Mouse (Mus musculus) CD4-positive, CD25-positive, alpha-beta regulatory T cell, adult 2 months (primary cell): ENCODE measurements at regions not wholly inside any gene's neighbourhood (a gene's known extent, or its start where the extent isn't known, plus 50 kb on each side); places are given as distances from the start of the nearest gene placed in this dataset.
A peak's percentile ranks its signal among the peaks of the same experiment; 100 is the strongest.

Experiments
- DNase-seq: peaks from one replicate; pipeline ENCODE4 v3.0.0-alpha.2; 2012; ENCODE audit warnings: low read depth, low spot score

- DNase-seq, result no peak
Observed at GRCm38 (mm10) chr9:23062656-23063444, 160.0 kb upstream of the Bmper start.

DNA sequence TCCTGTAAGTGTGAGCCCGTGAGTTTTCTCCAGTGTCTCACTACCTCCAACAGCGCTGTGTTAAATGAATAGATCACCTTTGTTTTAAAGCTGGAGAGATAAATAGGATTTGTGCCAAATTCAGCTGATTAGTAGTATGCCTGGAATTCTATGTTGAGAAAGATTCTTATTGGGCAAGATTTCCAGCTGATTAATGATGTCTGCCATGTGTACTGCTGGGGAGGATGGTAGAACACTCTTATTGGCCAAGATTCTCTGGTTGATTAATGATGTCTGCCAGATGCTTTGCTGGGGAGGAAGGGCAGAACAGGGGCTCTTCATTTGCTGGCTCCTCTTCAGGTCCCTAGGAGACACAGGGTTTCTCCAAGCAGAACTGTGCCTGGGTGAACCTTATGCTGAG, 158.9 kb upstream of the Bmper start:
- no peak for DNase-seq

DNA sequence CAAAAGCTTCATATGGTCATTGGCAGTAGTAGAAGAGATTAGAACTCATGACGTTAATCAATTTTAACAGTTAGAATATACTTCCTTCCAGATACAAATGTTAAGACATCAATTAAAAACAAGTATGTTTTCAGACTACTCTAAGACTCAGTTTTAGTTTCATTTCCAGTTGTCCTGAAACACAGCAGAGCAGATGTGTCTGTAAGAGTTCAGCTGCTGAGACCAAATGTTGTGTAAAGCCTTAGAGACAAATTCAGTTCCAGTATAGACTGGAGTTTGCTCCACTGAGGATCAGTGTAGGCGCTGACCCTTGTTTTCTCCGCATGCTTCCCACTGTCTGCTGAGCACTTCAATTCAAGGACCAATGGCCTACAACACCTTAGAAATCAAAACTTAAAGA, 158.1 kb upstream of the Bmper start:
- no peak for DNase-seq

DNA sequence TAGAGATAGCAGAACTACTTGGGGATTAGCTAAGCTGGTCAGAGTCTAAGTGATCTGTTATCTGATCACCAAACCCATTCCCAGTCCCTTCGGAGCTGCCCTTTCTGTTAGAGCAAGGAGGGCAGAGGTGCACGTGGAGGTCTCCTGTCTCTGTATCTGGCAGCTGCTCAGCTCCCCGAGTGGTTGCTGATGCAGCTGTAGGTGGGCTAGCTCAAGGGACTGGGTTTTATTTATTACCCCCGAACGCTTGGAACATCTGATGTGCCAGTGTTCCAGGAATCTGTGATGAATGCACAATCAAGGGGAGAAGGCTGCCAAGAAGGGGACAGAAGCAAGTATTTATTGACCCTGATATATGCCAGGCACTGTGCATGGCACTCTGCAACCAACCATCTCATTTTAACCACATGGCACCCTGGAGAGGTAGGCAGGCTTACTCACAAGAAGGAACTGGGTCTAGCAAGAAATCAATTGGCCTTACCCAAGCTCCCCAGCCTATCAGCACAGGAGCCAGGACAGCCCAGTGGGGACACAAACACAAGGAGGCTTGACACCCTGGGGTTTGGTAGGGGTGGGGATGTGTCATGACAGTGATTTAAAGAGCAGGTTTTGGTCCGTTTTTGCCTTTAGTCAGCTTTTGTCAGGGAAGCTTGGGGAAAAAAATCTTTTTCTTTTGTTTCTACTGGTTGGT, 154.6 kb upstream of the Bmper start:
- DNase-seq, result no peak

GRCm38 (mm10) chr9:23069161-23069560, 153.7 kb upstream of the Bmper start:
- DNase-seq, result no peak

DNA sequence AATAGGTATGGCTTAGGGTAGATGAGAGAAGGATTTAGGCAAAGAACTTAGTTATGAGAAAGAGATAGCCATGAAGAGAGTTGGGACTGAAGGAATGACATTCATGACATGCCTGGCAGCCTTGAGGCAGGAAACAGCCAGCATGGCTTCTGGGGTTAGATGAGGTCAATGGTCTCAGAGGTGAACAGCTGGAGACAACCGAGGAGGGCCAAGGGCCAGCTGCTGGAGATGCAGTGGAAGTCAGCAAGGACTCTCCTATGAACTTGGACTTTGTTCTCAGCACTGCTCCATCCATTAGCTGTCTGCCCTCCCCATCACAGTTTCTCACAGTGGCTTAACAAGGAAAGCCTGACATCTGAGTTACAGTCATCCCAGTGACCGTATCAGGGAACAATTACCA, 151.9 kb upstream of the Bmper start:
- DNase-seq, result no peak

DNA sequence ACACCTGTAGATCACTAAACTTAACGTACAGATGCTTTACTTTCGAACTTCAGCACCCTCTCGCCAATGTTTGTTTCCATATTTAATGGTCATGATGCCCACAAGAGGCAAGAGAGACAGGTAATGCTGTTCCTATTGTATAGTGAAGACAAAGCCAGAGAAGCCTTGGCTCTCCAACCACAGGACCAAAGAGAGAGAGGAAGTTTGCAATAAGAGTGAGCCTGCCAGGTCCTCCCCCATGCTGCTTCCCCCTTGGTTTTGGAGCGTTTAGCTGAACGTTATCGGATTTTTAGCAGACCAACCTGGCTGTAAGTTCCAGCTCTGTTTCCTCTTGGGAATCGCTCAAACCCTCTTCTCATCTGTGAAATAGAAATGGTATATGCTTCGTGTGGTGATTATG, 150.1 kb upstream of the Bmper start:
- no peak for DNase-seq

- no peak for DNase-seq
Observed at GRCm38 (mm10) chr9:23083562-23083961, 139.3 kb upstream of the Bmper start.

DNA sequence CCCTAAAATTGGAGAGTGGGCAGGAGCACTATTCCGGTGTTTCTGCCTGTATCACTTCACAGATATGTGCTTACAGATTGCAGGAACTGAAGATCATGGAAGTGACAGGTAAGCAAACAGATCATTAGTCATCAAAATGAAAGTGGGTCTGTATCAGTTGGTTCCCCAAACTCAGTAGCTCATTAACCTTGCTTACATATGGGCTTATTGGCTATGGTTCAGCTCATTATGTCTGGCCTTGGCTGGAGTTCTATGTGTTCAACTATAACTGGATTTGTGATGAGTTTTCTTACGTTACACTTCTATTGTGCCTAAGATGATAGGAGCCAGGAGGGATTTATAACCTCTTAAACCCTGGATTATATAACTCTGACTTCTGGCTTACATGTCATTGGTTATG, 133.5 kb upstream of the Bmper start:
- DNase-seq, result no peak

- DNase-seq, result no peak
Observed at GRCm38 (mm10) chr9:23097134-23097789, 125.6 kb upstream of the Bmper start.

- no peak for DNase-seq
Observed at GRCm38 (mm10) chr9:23101584-23101983, 121.3 kb upstream of the Bmper start.

DNA sequence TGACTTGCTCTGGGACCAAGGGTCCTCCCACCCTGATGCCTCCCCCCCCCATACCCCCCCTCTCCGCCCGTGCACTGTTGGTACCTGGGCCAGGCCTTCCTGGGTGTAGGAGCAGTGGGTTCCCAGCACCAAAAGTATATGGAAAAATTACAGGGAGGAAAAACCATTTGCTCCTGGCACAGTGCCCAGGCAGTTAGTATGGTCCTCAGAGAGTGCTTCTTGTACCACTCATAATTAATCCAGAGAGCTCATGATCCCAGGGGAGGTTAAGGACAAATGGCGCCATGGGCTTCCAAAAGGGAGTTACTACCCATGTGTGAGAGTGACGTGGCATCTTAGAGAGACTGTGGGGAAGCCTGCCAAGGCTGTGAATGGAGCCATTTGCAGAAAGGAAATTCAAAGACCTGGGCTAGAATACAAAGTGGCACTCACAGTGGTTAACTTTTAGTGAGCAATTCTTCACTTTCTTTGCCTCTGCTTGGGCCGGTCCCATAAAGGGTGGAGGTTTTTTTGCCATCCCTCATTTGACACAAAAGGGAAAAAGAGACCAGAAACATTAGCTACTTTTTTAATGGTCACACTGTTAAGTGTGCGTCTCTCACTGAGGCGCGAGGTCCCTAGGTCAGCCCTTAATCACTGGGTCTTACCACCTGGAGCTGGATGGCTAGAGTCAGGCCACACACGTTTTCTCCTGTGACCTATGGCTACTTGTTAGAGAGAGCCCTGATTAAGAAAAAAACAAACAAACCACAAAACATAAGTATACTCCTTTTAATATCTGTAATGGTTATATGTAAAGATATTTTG, 120.7 kb upstream of the Bmper start:
- no peak for DNase-seq

- no peak for DNase-seq
Observed at GRCm38 (mm10) chr9:23111500-23111899, 111.4 kb upstream of the Bmper start.

DNA sequence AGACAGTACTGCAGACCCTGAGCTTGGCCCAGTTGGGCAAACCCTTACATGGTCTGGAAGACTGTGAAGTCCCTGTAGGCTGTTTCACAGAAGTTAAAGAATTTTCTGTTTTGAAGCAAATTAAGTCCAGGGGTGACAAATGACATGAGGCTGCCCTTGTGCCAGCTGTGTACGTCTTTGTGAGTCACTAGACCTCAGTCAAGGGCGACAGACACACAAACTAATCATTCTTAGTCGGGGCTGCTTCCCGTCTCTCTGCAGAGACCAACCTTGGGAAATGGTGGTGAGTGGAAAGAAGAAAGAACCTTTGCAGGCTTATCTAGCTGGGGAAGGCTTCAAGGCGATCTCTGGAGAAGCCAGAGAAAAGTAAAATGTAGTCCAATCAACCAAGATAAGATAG, 107.8 kb upstream of the Bmper start:
- DNase-seq, result no peak

DNA sequence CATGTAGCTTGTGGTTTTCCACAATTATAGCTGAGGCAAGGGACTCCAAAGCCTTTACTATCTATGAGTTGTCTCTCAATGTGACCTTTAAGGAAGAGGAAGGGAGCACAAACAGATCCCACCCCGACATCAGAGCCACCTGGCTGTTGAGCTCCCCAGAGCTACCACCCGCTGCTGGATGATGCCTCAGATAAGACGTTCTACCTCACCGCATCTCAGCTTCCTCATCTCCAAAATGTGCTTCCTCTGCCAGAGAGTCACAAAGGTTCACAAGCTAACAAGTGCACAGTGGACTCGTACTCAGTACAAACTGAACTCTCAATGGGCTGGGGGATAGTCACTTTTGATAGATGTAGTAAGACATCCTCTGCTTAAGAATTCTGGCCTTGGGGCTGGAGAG, 107.3 kb upstream of the Bmper start:
- DNase-seq, result peak; percentile 13

- DNase-seq, result no peak
Observed at GRCm38 (mm10) chr9:23116311-23116710, 106.6 kb upstream of the Bmper start.

DNA sequence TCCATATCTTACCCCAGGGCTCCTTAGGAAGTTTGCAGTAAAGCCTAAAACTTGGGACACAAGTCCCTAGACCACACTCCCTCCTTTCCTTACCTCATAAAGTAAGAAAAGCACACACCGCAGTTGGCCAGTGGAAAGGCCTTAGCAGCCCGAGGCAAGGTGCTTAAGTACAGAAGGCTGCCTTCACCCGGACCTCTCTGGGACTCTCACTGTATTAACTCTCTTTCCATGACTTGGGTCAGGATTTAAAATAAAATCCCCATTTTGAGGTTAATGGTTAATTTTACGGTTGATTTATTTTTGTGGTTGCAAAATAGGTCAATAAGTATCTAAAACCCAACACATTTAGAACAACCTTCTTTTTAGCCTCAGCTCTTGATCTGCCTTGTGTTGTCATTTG, 103.1 kb upstream of the Bmper start:
- DNase-seq, result no peak

DNA sequence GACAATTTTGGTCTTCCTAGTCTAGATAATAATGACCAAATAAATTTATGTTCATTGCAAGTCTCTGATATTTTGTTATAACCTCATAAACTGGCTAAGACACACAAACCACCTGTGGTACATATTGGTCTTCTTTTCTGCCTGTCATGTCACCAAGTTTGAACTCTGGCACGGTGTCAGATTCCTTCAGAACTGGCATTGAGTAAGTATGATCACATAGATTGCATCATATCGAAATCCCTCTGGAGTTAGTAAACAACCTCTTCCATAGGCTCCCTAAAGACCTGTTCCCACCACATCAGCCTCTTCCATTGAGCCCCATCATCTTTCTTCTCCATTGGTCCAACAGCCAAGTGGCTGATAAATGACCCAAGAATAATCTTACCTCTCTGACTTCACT, 102.1 kb upstream of the Bmper start:
- no peak for DNase-seq

DNA sequence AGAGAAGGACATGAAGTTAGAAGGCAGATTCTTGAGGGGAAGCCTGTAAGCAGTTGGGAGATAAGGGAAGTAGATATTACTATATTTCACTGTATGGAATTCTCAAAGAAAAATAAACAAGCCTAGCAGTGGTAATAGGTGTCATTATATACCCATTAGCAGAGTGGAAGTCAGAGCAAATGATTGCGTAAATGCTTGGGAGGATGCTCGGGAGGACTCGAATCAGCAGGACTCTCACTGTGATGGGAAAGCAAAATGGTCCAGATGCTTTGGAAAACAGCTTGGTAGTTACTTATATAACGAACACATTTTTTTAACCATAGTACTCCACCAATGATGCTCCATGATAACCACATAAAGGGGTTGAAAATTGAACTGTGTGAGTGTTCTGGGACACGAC, 100.4 kb upstream of the Bmper start:
- DNase-seq, result no peak

- DNase-seq, result peak; percentile 23
Observed at GRCm38 (mm10) chr9:23123452-23123851, 99.4 kb upstream of the Bmper start.

DNA sequence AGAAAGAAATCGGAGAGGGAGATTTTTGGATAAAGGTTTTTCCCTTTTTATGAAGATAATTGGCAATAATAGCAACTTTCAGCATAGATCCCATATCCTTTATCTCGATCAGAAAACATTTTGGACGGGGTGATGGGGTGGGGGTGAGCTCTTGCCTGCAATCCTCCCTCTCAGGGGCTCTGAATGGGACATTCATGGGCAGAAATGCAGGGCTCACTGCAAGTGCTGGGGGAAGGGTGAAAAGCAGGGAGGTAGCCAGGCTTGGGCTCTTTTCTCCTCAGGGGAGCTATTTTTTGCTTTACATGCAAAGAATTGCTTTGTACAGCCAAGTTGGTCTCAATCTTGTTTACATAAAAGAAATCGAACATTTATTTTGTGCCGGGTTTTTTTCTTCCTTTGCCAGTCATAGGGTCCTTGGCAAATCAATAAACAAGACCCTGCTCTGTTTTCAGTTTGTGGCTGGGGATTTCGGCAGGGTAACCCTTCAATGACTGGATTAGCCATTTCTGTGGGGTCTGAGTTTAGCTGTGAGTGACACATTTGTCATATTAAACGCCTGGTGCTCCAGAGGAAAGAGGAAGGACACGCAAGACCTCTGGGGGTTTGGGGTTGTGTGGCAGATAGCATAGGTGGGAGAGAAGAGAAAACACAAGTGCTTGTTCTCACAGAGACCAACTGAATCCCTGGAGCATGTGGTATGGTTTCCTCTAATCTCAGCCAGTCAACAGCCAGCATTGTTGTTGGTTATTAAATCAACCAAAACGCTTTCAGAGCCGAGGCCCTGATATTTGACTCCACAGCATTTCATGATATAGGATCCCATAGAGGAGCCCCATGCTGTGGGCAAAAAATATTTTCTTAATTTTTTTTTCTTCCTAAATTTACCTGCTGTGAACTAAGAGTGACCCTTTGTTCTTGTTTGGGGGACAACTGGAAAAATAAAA, 96.8 kb upstream of the Bmper start:
- DNase-seq, result no peak
